Mouse (Mus musculus): Measurements from ENCODE around the gene 4931406C07Rik. TPM values are rescaled to one million over a fixed set of nuclear protein-coding genes. Genes with fewer than 3 reads are reported as not detected.

The 4931406C07Rik gene
- polyA plus RNA-seq, 1 experiment from 2014 or later = 5.7 TPM

GRCm38 (mm10) chr9:15241596-15241939 is 64.7 kb downstream of the 4931406C07Rik start:
- no peak overlapping the region for H3K4me2 ChIP-seq (ENCODE audit: low read depth, low read length)
- no peak overlapping the region for H3K4me3 ChIP-seq (ENCODE audit: low read depth, low read length)
- no peaks in the 10 kb centered on the region for H3K9me3 ChIP-seq (replicated peaks; ENCODE audit: control insufficient read depth, low read length)
- no peaks in the 10 kb centered on the region for H3K27me3 ChIP-seq (ENCODE audit: control insufficient read depth, insufficient read depth, low read length)
- peak; percentile 77 for DNase-seq (ENCODE audit: low spot score)
- no peak overlapping the region for H3K27ac ChIP-seq (replicated peaks; ENCODE audit: low read depth, low read length)
- no peak overlapping the region for H3K9ac ChIP-seq (replicated peaks; ENCODE audit: low read length)
- WGBS = 48% methylated on average over 9 of the region's 9 CpGs
- ATAC-seq (replicated peaks; ENCODE audit: insufficient number of reproducible peaks, low FRiP score, low TSS enrichment, low read depth) = no peak
- H3K36me3 ChIP-seq (replicated peaks; ENCODE audit: control insufficient read depth, insufficient read depth, low read depth, low read length) = no peaks in the 10 kb centered on the region
- H3K4me1 ChIP-seq (ENCODE audit: control insufficient read depth, insufficient read depth, low read length) = peaks cover 3% of the 10 kb centered on the region; the same call in 1 of the 2 replicates

DNA sequence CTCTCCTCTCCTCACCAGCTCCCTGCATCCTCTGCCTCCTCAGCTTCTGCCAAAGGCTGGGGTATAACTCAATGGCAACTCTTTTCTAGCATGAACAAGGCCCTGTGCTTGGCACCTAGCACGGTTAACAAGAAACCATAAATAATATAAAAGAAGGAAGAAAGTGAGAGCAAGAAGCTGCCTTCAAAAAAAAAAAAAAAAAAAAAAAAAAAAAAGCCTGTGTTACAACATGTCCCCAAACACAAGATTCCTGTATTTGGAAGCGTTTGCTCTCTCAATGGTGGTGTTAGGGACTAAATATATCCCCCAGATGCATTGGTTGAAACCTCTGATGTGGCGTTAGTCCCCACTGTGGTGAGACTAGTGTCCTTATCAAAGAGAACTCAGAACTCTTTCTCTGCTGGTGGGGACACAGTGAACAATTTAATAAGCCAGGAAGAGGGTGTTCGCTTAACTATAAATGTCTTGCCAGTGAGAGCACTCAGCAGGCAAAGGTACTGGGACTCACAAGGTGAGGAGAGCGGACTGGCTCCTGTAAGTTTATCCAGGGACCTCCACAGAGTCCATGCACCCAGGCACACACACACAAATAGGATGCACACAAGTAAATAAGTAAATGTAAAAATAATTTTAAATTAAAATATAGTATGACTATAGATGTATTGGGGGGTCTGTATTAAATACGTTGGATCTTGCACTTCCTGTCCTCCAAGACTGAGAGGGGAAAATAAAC is 65.2 kb downstream of the 4931406C07Rik start:
- WGBS = 73% methylated on average over 6 of the region's 6 CpGs
- Histone ChIP-seq H3K27ac (replicated peaks; ENCODE audit: low read depth, low read length) (no peak overlapping the region), H3K4me2 (ENCODE audit: low read depth, low read length) (no peak overlapping the region), H3K9me3 (replicated peaks; ENCODE audit: control insufficient read depth, low read length) (no peaks in the 10 kb centered on the region), H3K9ac (replicated peaks; ENCODE audit: low read length) (no peak overlapping the region), H3K36me3 (replicated peaks; ENCODE audit: control insufficient read depth, insufficient read depth, low read depth, low read length) (no peaks in the 10 kb centered on the region), H3K4me1 (ENCODE audit: control insufficient read depth, insufficient read depth, low read length) (peaks cover 3% of the 10 kb centered on the region; the same call in 1 of the 2 replicates), H3K27me3 (ENCODE audit: control insufficient read depth, insufficient read depth, low read length) (no peaks in the 10 kb centered on the region), H3K4me3 (ENCODE audit: low read depth, low read length) (no peak overlapping the region)
- ATAC-seq (replicated peaks; ENCODE audit: insufficient number of reproducible peaks, low FRiP score, low TSS enrichment, low read depth) (no peak), DNase-seq (ENCODE audit: low spot score) (no peak)

DNA sequence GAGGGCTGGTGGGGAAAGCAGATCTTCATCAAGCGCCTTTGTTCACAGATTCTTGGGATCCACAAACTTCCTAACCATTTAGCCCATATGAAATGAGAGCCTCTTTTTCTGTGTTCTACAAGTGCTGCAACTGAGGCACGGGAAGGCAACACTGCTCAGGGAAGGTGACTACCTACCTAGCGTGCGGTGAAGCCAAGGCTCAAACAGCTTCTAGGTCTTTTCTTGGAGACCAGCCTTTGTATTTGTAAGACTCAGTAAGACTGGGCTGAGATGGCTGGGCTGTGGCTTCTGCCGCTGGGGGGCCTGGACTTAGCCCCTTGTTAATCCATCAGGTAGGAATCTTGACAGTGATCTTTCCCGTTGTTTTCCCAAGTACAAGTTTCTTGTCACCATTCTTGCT is 66.2 kb downstream of the 4931406C07Rik start:
- no peak for ATAC-seq (replicated peaks; ENCODE audit: insufficient number of reproducible peaks, low FRiP score, low TSS enrichment, low read depth)
- Histone ChIP-seq H3K4me3 (ENCODE audit: low read depth, low read length) (no peak overlapping the region), H3K4me1 (ENCODE audit: control insufficient read depth, insufficient read depth, low read length) (peaks cover 3% of the 10 kb centered on the region; the same call in 1 of the 2 replicates), H3K36me3 (replicated peaks; ENCODE audit: control insufficient read depth, insufficient read depth, low read depth, low read length) (no peaks in the 10 kb centered on the region), H3K4me2 (ENCODE audit: low read depth, low read length) (no peak overlapping the region), H3K9me3 (replicated peaks; ENCODE audit: control insufficient read depth, low read length) (no peaks in the 10 kb centered on the region), H3K27ac (replicated peaks; ENCODE audit: low read depth, low read length) (no peak overlapping the region), H3K27me3 (ENCODE audit: control insufficient read depth, insufficient read depth, low read length) (no peaks in the 10 kb centered on the region), H3K9ac (replicated peaks; ENCODE audit: low read length) (no peak overlapping the region)
- no peak for DNase-seq (ENCODE audit: low spot score)
- 89% methylated on average over 6 of the region's 6 CpGs for WGBS

DNA sequence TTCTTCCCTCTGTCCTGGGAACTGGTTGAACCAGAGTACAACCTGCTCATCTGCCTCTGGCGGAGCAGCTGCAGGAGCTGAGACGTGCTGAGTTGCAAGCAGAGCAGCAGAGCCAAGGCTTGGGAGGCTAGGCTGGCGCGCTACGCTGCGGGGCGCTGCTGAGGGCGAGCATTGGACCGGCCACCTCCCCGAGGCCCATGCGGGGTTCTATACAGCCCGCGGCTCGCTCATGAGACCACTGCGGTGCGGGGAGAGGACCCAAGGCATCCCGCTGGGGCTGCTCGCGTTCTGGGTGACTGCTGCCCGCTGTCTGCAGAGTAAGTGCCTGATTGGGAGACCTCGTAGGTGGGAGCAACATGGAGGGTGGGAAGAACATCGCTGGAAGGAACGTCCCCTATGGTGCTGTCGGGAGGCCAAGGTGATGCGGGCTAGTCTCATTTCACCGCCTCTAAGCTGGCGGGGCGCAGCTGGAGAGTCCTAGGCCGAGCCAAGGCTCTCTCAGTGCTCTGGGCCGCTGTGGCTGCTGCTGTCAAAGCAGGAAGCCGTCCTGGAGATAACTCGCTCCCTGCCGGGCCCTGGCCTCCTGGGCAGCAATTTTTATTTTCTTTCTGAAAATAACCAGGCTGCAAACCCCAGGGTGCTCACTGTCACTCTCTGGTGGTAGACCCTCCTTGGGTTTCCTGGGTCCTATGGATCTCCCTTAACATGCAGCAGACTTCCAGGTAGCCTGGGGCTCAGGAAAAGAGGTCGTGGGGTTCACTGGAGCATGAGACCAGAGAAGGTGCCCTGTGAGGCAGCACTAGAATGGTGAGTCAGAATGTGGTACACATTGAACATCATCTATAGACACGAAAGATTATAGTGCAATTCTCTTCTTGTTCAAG is 67.0 kb downstream of the 4931406C07Rik start, which contains the start of gene Vstm5:
Gene Vstm5 (plus strand): TSS at position 4 of the 884 bp plus-strand sequence.
- H3K27me3 ChIP-seq (ENCODE audit: control insufficient read depth, insufficient read depth, low read length) = no peaks in the 10 kb centered on the region
- no peaks in the 10 kb centered on the region for H3K9me3 ChIP-seq (replicated peaks; ENCODE audit: control insufficient read depth, low read length)
- peak within 1 kb of the TSS; percentile 69 for H3K9ac ChIP-seq (replicated peaks; ENCODE audit: low read length)
- no peak within 1 kb of the TSS for H3K27ac ChIP-seq (replicated peaks; ENCODE audit: low read depth, low read length)
- H3K36me3 ChIP-seq (replicated peaks; ENCODE audit: control insufficient read depth, insufficient read depth, low read depth, low read length) = no peaks in the 10 kb centered on the region
- peaks cover 3% of the 10 kb centered on the region; the same call in 1 of the 2 replicates for H3K4me1 ChIP-seq (ENCODE audit: control insufficient read depth, insufficient read depth, low read length)
- H3K4me2 ChIP-seq (ENCODE audit: low read depth, low read length) = peak within 1 kb of the TSS; percentile 81
- peak within 1 kb of the TSS; percentile 41 for H3K4me3 ChIP-seq (ENCODE audit: low read depth, low read length)
- peak; percentile 63 for DNase-seq (ENCODE audit: low spot score)
- 5% methylated on average over 35 of the region's 35 CpGs for WGBS
- peak; percentile 76 for ATAC-seq (replicated peaks; ENCODE audit: insufficient number of reproducible peaks, low FRiP score, low TSS enrichment, low read depth)

- ATAC-seq (replicated peaks; ENCODE audit: insufficient number of reproducible peaks, low FRiP score, low TSS enrichment, low read depth) (no peak), DNase-seq (ENCODE audit: low spot score) (peak; percentile 3)
- Histone ChIP-seq H3K4me1 (ENCODE audit: control insufficient read depth, insufficient read depth, low read length) (peaks cover 3% of the 10 kb centered on the region; the same call in 1 of the 2 replicates), H3K4me3 (ENCODE audit: low read depth, low read length) (peak overlapping the region; percentile 41), H3K27ac (replicated peaks; ENCODE audit: low read depth, low read length) (no peak overlapping the region), H3K9me3 (replicated peaks; ENCODE audit: control insufficient read depth, low read length) (no peaks in the 10 kb centered on the region), H3K27me3 (ENCODE audit: control insufficient read depth, insufficient read depth, low read length) (no peaks in the 10 kb centered on the region), H3K9ac (replicated peaks; ENCODE audit: low read length) (peak overlapping the region; percentile 69; the same call in 1 of the 2 replicates), H3K36me3 (replicated peaks; ENCODE audit: control insufficient read depth, insufficient read depth, low read depth, low read length) (no peaks in the 10 kb centered on the region), H3K4me2 (ENCODE audit: low read depth, low read length) (peak overlapping the region; percentile 81)
- WGBS = 58% methylated on average over 16 of the region's 16 CpGs
Measured at GRCm38 (mm10) chr9:15238297-15238990, 67.8 kb downstream of the 4931406C07Rik start.

GRCm38 (mm10) chr9:15237516-15238296 is 68.5 kb downstream of the 4931406C07Rik start:
- no peaks in the 10 kb centered on the region for H3K27me3 ChIP-seq (ENCODE audit: control insufficient read depth, insufficient read depth, low read length)
- H3K36me3 ChIP-seq (replicated peaks; ENCODE audit: control insufficient read depth, insufficient read depth, low read depth, low read length) = no peaks in the 10 kb centered on the region
- H3K4me3 ChIP-seq (ENCODE audit: low read depth, low read length) = no peak overlapping the region
- H3K9me3 ChIP-seq (replicated peaks; ENCODE audit: control insufficient read depth, low read length) = no peaks in the 10 kb centered on the region
- H3K4me1 ChIP-seq (ENCODE audit: control insufficient read depth, insufficient read depth, low read length) = peaks cover 3% of the 10 kb centered on the region; the same call in 1 of the 2 replicates
- H3K27ac ChIP-seq (replicated peaks; ENCODE audit: low read depth, low read length) = no peak overlapping the region
- 42% methylated on average over 14 of the region's 14 CpGs for WGBS
- H3K9ac ChIP-seq (replicated peaks; ENCODE audit: low read length) = no peak overlapping the region
- ATAC-seq (replicated peaks; ENCODE audit: insufficient number of reproducible peaks, low FRiP score, low TSS enrichment, low read depth) (no peak), DNase-seq (ENCODE audit: low spot score) (no peak)
- no peak overlapping the region for H3K4me2 ChIP-seq (ENCODE audit: low read depth, low read length)

DNA sequence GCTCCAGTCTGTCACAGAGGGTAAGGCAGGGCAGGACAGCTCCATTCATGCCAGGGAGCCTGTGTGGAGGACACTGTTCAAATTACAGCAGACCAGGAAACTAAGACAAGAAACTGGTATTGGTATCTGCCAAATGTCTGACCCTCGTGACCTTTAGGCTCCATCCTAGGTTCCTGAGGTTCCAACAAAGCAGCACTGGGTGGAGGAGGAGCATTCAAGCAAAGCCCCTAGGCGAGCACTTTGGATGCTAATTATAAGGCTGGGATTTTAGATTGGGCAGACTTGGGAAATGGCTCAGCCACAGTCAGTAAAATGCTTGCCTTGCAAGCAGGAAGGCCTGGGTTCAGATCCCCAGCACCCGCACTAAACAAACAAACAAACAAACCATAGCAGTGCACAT is 70.3 kb downstream of the 4931406C07Rik start:
- Histone ChIP-seq H3K4me3 (ENCODE audit: low read depth, low read length) (no peak overlapping the region), H3K4me2 (ENCODE audit: low read depth, low read length) (no peak overlapping the region), H3K9me3 (replicated peaks; ENCODE audit: control insufficient read depth, low read length) (no peaks in the 10 kb centered on the region), H3K27ac (replicated peaks; ENCODE audit: low read depth, low read length) (no peak overlapping the region), H3K9ac (replicated peaks; ENCODE audit: low read length) (no peak overlapping the region), H3K27me3 (ENCODE audit: control insufficient read depth, insufficient read depth, low read length) (no peaks in the 10 kb centered on the region), H3K4me1 (ENCODE audit: control insufficient read depth, insufficient read depth, low read length) (peaks cover 3% of the 10 kb centered on the region; the same call in 1 of the 2 replicates), H3K36me3 (replicated peaks; ENCODE audit: control insufficient read depth, insufficient read depth, low read depth, low read length) (no peaks in the 10 kb centered on the region)
- DNase-seq (ENCODE audit: low spot score) (no peak), ATAC-seq (replicated peaks; ENCODE audit: insufficient number of reproducible peaks, low FRiP score, low TSS enrichment, low read depth) (no peak)
- WGBS = 75% methylated on average over 3 of the region's 3 CpGs

Data from embryonic facial prominence, embryonic 11.5 days (tissue).